Mouse (Mus musculus): Measurements from ENCODE around the gene Atxn7l3. TPM values are rescaled to one million over a fixed set of nuclear protein-coding genes. Genes with fewer than 3 reads are reported as not detected.

Atxn7l3 gene
- polyA plus RNA-seq, 2 experiments = 3.6 to 11.6 TPM

GRCm38 (mm10) chr11:102308979-102309378 lies 12.5 kb upstream of the Atxn7l3 start:
- Histone ChIP-seq H3K27me3 (ENCODE audit: control insufficient read depth, insufficient read depth, low read length) (no peaks in the 10 kb centered on the region), H3K36me3 (replicated peaks; ENCODE audit: control insufficient read depth, insufficient read depth, low read depth) (peaks cover 62% of the 10 kb centered on the region), H3K4me2 (ENCODE audit: low read depth) (peak overlapping the region; percentile 84), H3K9ac (replicated peaks) (peak overlapping the region; percentile 55), H3K4me1 (replicated peaks; ENCODE audit: control insufficient read depth in 2 of 2, insufficient read depth in 2 of 2, low read length in 1 of 2) (peaks cover 10 to 12% of the 10 kb centered on the region in 2 experiments), H3K27ac (peak overlapping the region; percentile 63), H3K4me3 (ENCODE audit: insufficient read depth in 1 of 2, low read depth in 2 of 2, low read length in 2 of 2) (peak overlapping the region; percentile 49 to 57), H3K9me3 (ENCODE audit: control insufficient read depth, low read length) (no peaks in the 10 kb centered on the region)
- ATAC-seq (ENCODE audit: insufficient read depth) (peak; percentile 93), DNase-seq (ENCODE audit: low read depth in 3 of 3, low spot score in 3 of 3) (peak; percentile 93 to 96 (median 95))
- TF ChIP-seq EP300 (IDR thresholded peaks at IDR 0.05; ENCODE audit: low read depth) (peak; percentile 50), CTCF (IDR thresholded peaks at IDR 0.05; ENCODE audit: low read depth) (peak; percentile 99)
- under 1% methylated on average over 27 of the region's 27 CpGs for WGBS (ENCODE audit: insufficient replicate concordance)

DNA sequence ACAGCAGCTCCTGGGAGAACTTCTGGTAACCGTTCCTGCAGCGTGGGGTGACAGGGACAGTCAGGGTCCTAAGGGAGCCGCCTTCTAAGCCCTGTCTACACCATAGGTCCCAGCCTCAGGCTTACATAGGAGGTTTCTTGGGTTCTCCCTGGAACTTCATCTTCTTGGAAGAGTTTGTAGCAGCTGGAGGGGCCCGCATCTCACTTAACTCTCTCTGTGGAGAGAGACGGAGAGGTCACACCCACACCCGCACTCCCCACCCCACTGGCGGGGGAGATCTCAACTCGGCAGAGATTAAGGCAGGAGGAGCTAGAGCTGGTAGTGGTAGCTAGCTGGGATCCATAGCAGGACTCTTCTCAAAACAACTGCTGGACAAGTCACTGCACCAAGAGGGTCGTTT lies 11.7 kb upstream of the Atxn7l3 start:
- no peaks in the 10 kb centered on the region for H3K27me3 ChIP-seq (ENCODE audit: control insufficient read depth, insufficient read depth, low read length)
- H3K27ac ChIP-seq = no peak overlapping the region
- H3K4me3 ChIP-seq (ENCODE audit: insufficient read depth in 1 of 2, low read depth in 2 of 2, low read length in 2 of 2) = no peak overlapping the region
- no peak for TF ChIP-seq CTCF (IDR thresholded peaks at IDR 0.05; ENCODE audit: low read depth)
- no peak for TF ChIP-seq EP300 (IDR thresholded peaks at IDR 0.05; ENCODE audit: low read depth)
- DNase-seq (ENCODE audit: low read depth in 3 of 3, low spot score in 3 of 3) = no peak
- no peak overlapping the region for H3K4me2 ChIP-seq (ENCODE audit: low read depth)
- no peaks in the 10 kb centered on the region for H3K9me3 ChIP-seq (ENCODE audit: control insufficient read depth, low read length)
- peaks cover 10 to 12% of the 10 kb centered on the region in 2 experiments for H3K4me1 ChIP-seq (replicated peaks; ENCODE audit: control insufficient read depth in 2 of 2, insufficient read depth in 2 of 2, low read length in 1 of 2)
- ATAC-seq (ENCODE audit: insufficient read depth) = no peak
- WGBS (ENCODE audit: insufficient replicate concordance) = 64% methylated on average over 9 of the region's 9 CpGs
- H3K36me3 ChIP-seq (replicated peaks; ENCODE audit: control insufficient read depth, insufficient read depth, low read depth) = peaks cover 54% of the 10 kb centered on the region
- no peak overlapping the region for H3K9ac ChIP-seq (replicated peaks)

DNA sequence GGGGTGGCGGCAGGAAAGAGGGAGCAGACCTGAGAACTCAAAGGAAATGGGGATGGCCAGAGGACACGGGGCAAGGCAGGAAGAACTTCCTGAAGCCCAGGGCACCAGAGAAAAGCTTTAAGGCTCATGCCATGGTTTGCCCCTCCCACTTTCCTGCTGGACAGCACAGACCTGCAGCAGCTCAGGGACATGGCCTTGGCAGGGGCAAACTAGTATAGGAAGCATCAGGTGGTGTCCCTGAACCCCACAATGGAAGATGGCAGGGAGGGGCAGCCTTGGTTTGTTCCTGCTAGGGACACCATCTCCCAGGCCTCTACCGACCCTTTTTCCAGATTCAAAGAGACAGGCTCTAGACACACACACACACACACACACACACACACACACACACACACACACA lies 8.9 kb upstream of the Atxn7l3 start:
- H3K9me3 ChIP-seq (ENCODE audit: control insufficient read depth, low read length) = no peaks in the 10 kb centered on the region
- H3K4me3 ChIP-seq (ENCODE audit: insufficient read depth in 1 of 2, low read depth in 2 of 2, low read length in 2 of 2) = no peak overlapping the region
- WGBS (ENCODE audit: insufficient replicate concordance) = 66% methylated on average over 3 of the region's 3 CpGs
- no peaks in the 10 kb centered on the region for H3K27me3 ChIP-seq (ENCODE audit: control insufficient read depth, insufficient read depth, low read length)
- TF ChIP-seq CTCF (IDR thresholded peaks at IDR 0.05; ENCODE audit: low read depth) (no peak), EP300 (IDR thresholded peaks at IDR 0.05; ENCODE audit: low read depth) (no peak)
- peaks cover 40% of the 10 kb centered on the region for H3K36me3 ChIP-seq (replicated peaks; ENCODE audit: control insufficient read depth, insufficient read depth, low read depth)
- no peak overlapping the region for H3K4me2 ChIP-seq (ENCODE audit: low read depth)
- peaks cover 10% of the 10 kb centered on the region in 2 experiments for H3K4me1 ChIP-seq (replicated peaks; ENCODE audit: control insufficient read depth in 2 of 2, insufficient read depth in 2 of 2, low read length in 1 of 2)
- DNase-seq (ENCODE audit: low read depth in 3 of 3, low spot score in 3 of 3) = no peak
- no peak for ATAC-seq (ENCODE audit: insufficient read depth)
- H3K9ac ChIP-seq (replicated peaks) = no peak overlapping the region
- H3K27ac ChIP-seq = no peak overlapping the region

- H3K36me3 ChIP-seq (replicated peaks; ENCODE audit: control insufficient read depth, insufficient read depth, low read depth) = peaks cover 28% of the 10 kb centered on the region
- no peak for ATAC-seq (ENCODE audit: insufficient read depth)
- H3K27ac ChIP-seq = no peak overlapping the region
- TF ChIP-seq EP300 (IDR thresholded peaks at IDR 0.05; ENCODE audit: low read depth) = no peak
- H3K9me3 ChIP-seq (ENCODE audit: control insufficient read depth, low read length) = no peaks in the 10 kb centered on the region
- peaks cover under 1 to 3% of the 10 kb centered on the region in 2 experiments; a peak in 3 of 4 replicates for H3K4me1 ChIP-seq (replicated peaks; ENCODE audit: control insufficient read depth in 2 of 2, insufficient read depth in 2 of 2, low read length in 1 of 2)
- H3K27me3 ChIP-seq (ENCODE audit: control insufficient read depth, insufficient read depth, low read length) = no peaks in the 10 kb centered on the region
- H3K4me3 ChIP-seq (ENCODE audit: insufficient read depth in 1 of 2, low read depth in 2 of 2, low read length in 2 of 2) = no peak overlapping the region
- no peak overlapping the region for H3K9ac ChIP-seq (replicated peaks)
- DNase-seq (ENCODE audit: low read depth in 3 of 3, low spot score in 3 of 3) = no peak
- 47% methylated on average over 2 of the region's 2 CpGs for WGBS (ENCODE audit: insufficient replicate concordance)
- H3K4me2 ChIP-seq (ENCODE audit: low read depth) = no peak overlapping the region
Observed at GRCm38 (mm10) chr11:102304141-102304540, 7.7 kb upstream of the Atxn7l3 start.

GRCm38 (mm10) chr11:102299839-102300238 lies 3.4 kb upstream of the Atxn7l3 start:
- H3K27ac ChIP-seq = no peak overlapping the region
- WGBS (ENCODE audit: insufficient replicate concordance) = 0% methylated on average over 1 of the region's 1 CpGs

More at GRCm38 (mm10) chr11:102299839-102300238, 3.4 kb upstream of the Atxn7l3 start:
- no peak overlapping the region for H3K4me2 ChIP-seq (ENCODE audit: low read depth)
- peaks cover 9 to 12% of the 10 kb centered on the region in 2 experiments for H3K4me1 ChIP-seq (replicated peaks; ENCODE audit: control insufficient read depth in 2 of 2, insufficient read depth in 2 of 2, low read length in 1 of 2)
- ATAC-seq (ENCODE audit: insufficient read depth) = no peak
- no peak overlapping the region for H3K4me3 ChIP-seq (ENCODE audit: insufficient read depth in 1 of 2, low read depth in 2 of 2, low read length in 2 of 2)
- TF ChIP-seq CTCF (IDR thresholded peaks at IDR 0.05; ENCODE audit: low read depth) (peak; percentile 85), EP300 (IDR thresholded peaks at IDR 0.05; ENCODE audit: low read depth) (no peak)
- H3K9ac ChIP-seq (replicated peaks) = no peak overlapping the region
- H3K9me3 ChIP-seq (ENCODE audit: control insufficient read depth, low read length) = no peaks in the 10 kb centered on the region
- H3K36me3 ChIP-seq (replicated peaks; ENCODE audit: control insufficient read depth, insufficient read depth, low read depth) = no peaks in the 10 kb centered on the region
- DNase-seq (ENCODE audit: low read depth in 3 of 3, low spot score in 3 of 3) = peak in 2 of 3 experiments; percentile 71 to 73
- no peaks in the 10 kb centered on the region for H3K27me3 ChIP-seq (ENCODE audit: control insufficient read depth, insufficient read depth, low read length)

All from liver, embryonic 14.5 days (tissue).